Comparison of ENCODE assay signal across 18 mouse cellular contexts in genomic region chr9:116388863-116389262, GRCm38 (mm10).
DNase-seq lines count a peak whose midpoint lies in the region; ATAC-seq lines count a peak whose summit lies in the region.
"Had no signal": no experiment of that assay in that cellular context is flagged by ENCODE, and none has a peak within 500 bp of the region (broad histone marks: within the 10 kb centered on the region; RNA-seq: fewer than 3 reads in every experiment).

No protein-coding gene starts in this region.

- peaks cover 14% of the 10 kb centered on the region for H3K4me1 ChIP-seq in lung, embryonic 16.5 days (replicated peaks; ENCODE audit: control insufficient read depth, insufficient read depth, low read length)
- peaks cover 10% of the 10 kb centered on the region for H3K4me1 ChIP-seq in intestine, embryonic 14.5 days (replicated peaks; ENCODE audit: control insufficient read depth, insufficient read depth, low read length)
- peaks cover 29% of the 10 kb centered on the region for H3K4me1 ChIP-seq in limb, embryonic 12.5 days (replicated peaks)
- peaks cover 12% of the 10 kb centered on the region for H3K4me1 ChIP-seq in stomach, embryonic 15.5 days

- H3K4me2 ChIP-seq in lung, embryonic 16.5 days (ENCODE audit: low read depth, low read length) = no peak overlapping the region
- H3K4me2 ChIP-seq in intestine, embryonic 14.5 days (ENCODE audit: low read length) = 0 out of 2 replicates have a peak overlapping the region, but pooled peaks have one; percentile 2
- H3K4me2 ChIP-seq in limb, embryonic 12.5 days = no peak overlapping the region
- H3K4me2 ChIP-seq in stomach, embryonic 15.5 days = peak overlapping the region; percentile 11; the same call in 1 of the 2 replicates

- no peak for DNase-seq in lung, postnatal 14 days
- no peak for DNase-seq in intestine, embryonic 14.5 days (ENCODE audit: low spot score)
- no peak for DNase-seq in urinary bladder, postnatal 36 days (ENCODE audit: low spot score in 2 of 2)
- DNase-seq in adrenal gland, postnatal 36 days = no peak
- DNase-seq: adrenal gland, postnatal 10 days; cerebellum, adult 9-11 months; forebrain, postnatal 0 days; heart, adult 2 months; heart, postnatal 10 days; lung, adult 18-20 months; right cerebral cortex, postnatal 14 days; thymus, adult 18-20 months had no signal

- H3K4me3 ChIP-seq in lung, embryonic 16.5 days (ENCODE audit: low read length) = no peak overlapping the region
- H3K4me3 ChIP-seq in intestine, embryonic 14.5 days (ENCODE audit: low read depth, low read length) = no peak overlapping the region
- H3K4me3 ChIP-seq in limb, embryonic 12.5 days (replicated peaks) = no peak overlapping the region
- H3K4me3 ChIP-seq in stomach, embryonic 15.5 days (replicated peaks) = no peak overlapping the region
- H3K4me3 ChIP-seq: heart, adult 2 months; megakaryocyte, embryonic 14.5 days had no signal

- H3K27ac ChIP-seq in lung, embryonic 16.5 days (ENCODE audit: low read length) = no peak overlapping the region
- 0 out of 2 replicates have a peak overlapping the region, but pooled peaks have one; percentile 9 for H3K27ac ChIP-seq in intestine, embryonic 14.5 days (ENCODE audit: low read depth)
- H3K27ac ChIP-seq in limb, embryonic 12.5 days = peak overlapping the region; percentile 45; the same call in 1 of the 2 replicates
- peak overlapping the region; percentile 40; the same call in 1 of the 2 replicates for H3K27ac ChIP-seq in stomach, embryonic 15.5 days
- H3K27ac ChIP-seq: heart, adult 2 months; hindbrain, postnatal 0 days had no signal

- H3K9me3 ChIP-seq in lung, embryonic 16.5 days (ENCODE audit: control insufficient read depth, low read length) = no peaks in the 10 kb centered on the region
- no peaks in the 10 kb centered on the region for H3K9me3 ChIP-seq in intestine, embryonic 14.5 days (ENCODE audit: control insufficient read depth, low read length)
- H3K9me3 ChIP-seq in limb, embryonic 12.5 days = no peaks in the 10 kb centered on the region
- no peaks in the 10 kb centered on the region for H3K9me3 ChIP-seq in stomach, embryonic 15.5 days

- H3K36me3 ChIP-seq in lung, embryonic 16.5 days (ENCODE audit: control insufficient read depth, insufficient read depth, low read length) = no peaks in the 10 kb centered on the region
- H3K36me3 ChIP-seq in intestine, embryonic 14.5 days (ENCODE audit: control insufficient read depth, insufficient read depth, low read length) = no peaks in the 10 kb centered on the region
- no peaks in the 10 kb centered on the region for H3K36me3 ChIP-seq in limb, embryonic 12.5 days
- no peaks in the 10 kb centered on the region for H3K36me3 ChIP-seq in stomach, embryonic 15.5 days

- H3K9ac ChIP-seq in lung, embryonic 16.5 days (ENCODE audit: low read length) = no peak overlapping the region
- H3K9ac ChIP-seq in intestine, embryonic 14.5 days (ENCODE audit: low read length) = no peak overlapping the region
- no peak overlapping the region for H3K9ac ChIP-seq in limb, embryonic 12.5 days (replicated peaks)
- H3K9ac ChIP-seq in stomach, embryonic 15.5 days = no peak overlapping the region
- H3K9ac ChIP-seq: forebrain, postnatal 0 days had no signal

- 37% methylated on average over 8 of the region's 8 CpGs for WGBS in lung, embryonic 16.5 days
- WGBS in intestine, embryonic 14.5 days = 54% methylated on average over 8 of the region's 8 CpGs
- 75% methylated on average over 8 of the region's 8 CpGs for WGBS in limb, embryonic 12.5 days
- WGBS in stomach, embryonic 15.5 days = 56% methylated on average over 8 of the region's 8 CpGs

- ATAC-seq in lung, embryonic 16.5 days (ENCODE audit: low read depth) = peak; percentile 30; the same call in 1 of the 2 replicates
- peak; percentile 71 for ATAC-seq in intestine, embryonic 14.5 days (replicated peaks; ENCODE audit: low FRiP score, low TSS enrichment, low read depth)
- ATAC-seq in limb, embryonic 12.5 days (ENCODE audit: insufficient number of reproducible peaks, insufficient read depth, low FRiP score, low TSS enrichment, low read depth) = no peak
- ATAC-seq in stomach, embryonic 15.5 days (ENCODE audit: insufficient read depth, low FRiP score, low read depth) = peak; percentile 85
- ATAC-seq: CD4-positive, CD25-positive, alpha-beta regulatory T cell, adult 4 months; forebrain, postnatal 0 days; hindbrain, postnatal 0 days had no signal

- no peaks in the 10 kb centered on the region for H3K27me3 ChIP-seq in lung, embryonic 16.5 days (ENCODE audit: control insufficient read depth, insufficient read depth, low read depth, low read length)
- H3K27me3 ChIP-seq in intestine, embryonic 14.5 days (replicated peaks; ENCODE audit: control insufficient read depth, insufficient read depth, low read length) = no peaks in the 10 kb centered on the region
- H3K27me3 ChIP-seq in limb, embryonic 12.5 days = no peaks in the 10 kb centered on the region
- H3K27me3 ChIP-seq in stomach, embryonic 15.5 days (replicated peaks) = no peaks in the 10 kb centered on the region

Comparison
In these comparisons a context has a peak if more than half of its experiments do, and no peak if none do; other contexts are left out.
1. H3K4me2 ChIP-seq: peak in intestine, embryonic 14.5 days (single experiment) and stomach, embryonic 15.5 days (single experiment); none in lung, embryonic 16.5 days (single experiment) and limb, embryonic 12.5 days (single experiment).